Mouse (Mus musculus) limb, embryonic 13.5 days (tissue): ENCODE measurements at regions not wholly inside any gene's neighbourhood (a gene's known extent, or its start where the extent isn't known, plus 50 kb on each side); places are given as distances from the start of the nearest gene placed in this dataset.

Experiments
- ATAC-seq: fragments of 200-750 bp; cut with Nextera tagmentation; 2 replicates; pipeline ENCODE4 v1.8.0; 2017; ENCODE audit warnings: low read depth, moderate number of reproducible peaks, moderate TSS enrichment; ENCODE audit not compliant: low FRiP score
- H3K27ac ChIP-seq: fragments of 300-500 bp; sonication (generic); 2 replicates; pipeline ENCODE4 v1.5.1; 2015; ENCODE audit warnings: inconsistent platforms, mild to moderate bottlenecking, moderate library complexity
- H3K27me3 ChIP-seq: fragments of 300-500 bp; sonication (generic); 2 replicates; pipeline ENCODE4 v1.6.1; 2015; ENCODE audit warnings: mild to moderate bottlenecking, inconsistent platforms
- H3K36me3 ChIP-seq: fragments of 300-500 bp; sonication (generic); 2 replicates; pipeline ENCODE4 v1.6.1; 2015; ENCODE audit warnings: inconsistent platforms, mild to moderate bottlenecking, moderate library complexity
- H3K4me1 ChIP-seq: fragments of 300-500 bp; sonication (generic); 2 replicates; pipeline ENCODE4 v1.6.1; 2015; ENCODE audit warnings: inconsistent platforms
- H3K4me2 ChIP-seq: fragments of 300-500 bp; sonication (generic); replicated peaks from 2 replicates; pipeline ENCODE4 v1.6.1; 2015; ENCODE audit warnings: inconsistent platforms, mild to moderate bottlenecking, moderate library complexity
- H3K4me3 ChIP-seq: fragments of 300-500 bp; sonication (generic); 2 replicates; pipeline ENCODE4 v1.5.1; 2015; ENCODE audit warnings: moderate library complexity, mild to moderate bottlenecking, inconsistent platforms
- H3K9ac ChIP-seq: fragments of 300-500 bp; sonication (generic); 2 replicates; pipeline ENCODE4 v1.6.1; 2015; ENCODE audit warnings: mild to moderate bottlenecking, inconsistent platforms
- H3K9me3 ChIP-seq: fragments of 300-500 bp; sonication (generic); 2 replicates; pipeline ENCODE4 v1.6.1; 2016; ENCODE audit warnings: inconsistent platforms
- WGBS: fragments of 180-500 bp; shearing (Covaris S2); methylation state at CpG from one replicate; pipeline ENCODE4 v1.1.7; 2015; 5-methylcytosine and 5-hydroxymethylcytosine counted together

DNA sequence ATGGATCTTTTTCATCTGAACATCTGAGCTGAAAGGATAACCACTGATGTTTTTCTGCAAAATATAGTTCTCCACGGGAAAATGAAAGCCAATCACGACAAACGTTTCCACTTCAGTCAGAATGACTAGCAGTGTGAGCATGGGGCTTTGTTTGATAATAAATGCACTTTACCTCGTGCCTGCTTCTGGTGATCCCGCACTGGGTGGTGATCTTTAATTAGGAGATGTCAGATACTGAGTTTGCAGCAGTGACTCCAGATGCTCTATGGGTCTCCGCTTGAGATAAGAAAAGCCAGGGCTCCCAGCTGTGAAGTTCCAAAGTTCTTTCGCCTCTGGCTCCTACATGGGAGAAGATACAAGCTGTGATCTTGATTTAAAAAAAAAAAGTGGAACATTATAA, 589.7 kb upstream of the Tenm4 start:
- WGBS: 76% methylated on average over 7 of the region's 7 CpGs
- H3K4me3 ChIP-seq: no peak overlapping the region

DNA sequence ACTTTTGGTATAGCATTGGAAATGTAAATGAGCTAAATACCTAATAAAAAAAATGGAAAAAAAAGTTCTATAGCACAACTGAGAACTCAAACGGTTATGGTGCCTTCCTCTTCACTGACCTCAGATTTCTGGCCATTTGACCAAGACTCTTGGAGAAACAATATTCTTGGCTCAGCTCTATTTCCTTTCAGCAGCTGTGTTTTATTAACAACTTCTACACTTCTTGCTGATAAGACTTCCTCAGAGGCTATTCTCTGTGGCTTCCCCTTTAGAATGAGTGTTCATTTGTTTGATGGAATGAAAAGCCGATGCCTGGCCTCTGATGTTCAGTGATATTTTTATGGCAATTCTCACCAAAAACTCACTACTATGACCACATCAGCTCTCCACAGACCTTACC, 572.7 kb upstream of the Tenm4 start:
- WGBS: 69% methylated on average over 2 of the region's 2 CpGs
- Histone ChIP-seq H3K27ac (no peak overlapping the region), H3K4me2 (no peak overlapping the region), H3K27me3 (no peaks in the 10 kb centered on the region), H3K4me1 (no peaks in the 10 kb centered on the region), H3K9ac (no peak overlapping the region), H3K9me3 (no peaks in the 10 kb centered on the region), H3K36me3 (no peaks in the 10 kb centered on the region), H3K4me3 (no peak overlapping the region)
- no peak for ATAC-seq

More for the DNA sequence above, 589.7 kb upstream of the Tenm4 start:
- no peaks in the 10 kb centered on the region for H3K27me3 ChIP-seq
- H3K9ac ChIP-seq: no peak overlapping the region
- H3K36me3 ChIP-seq: no peaks in the 10 kb centered on the region
- no peaks in the 10 kb centered on the region for H3K4me1 ChIP-seq
- H3K4me2 ChIP-seq: no peak overlapping the region
- H3K27ac ChIP-seq: no peak overlapping the region
- no peak for ATAC-seq
- no peaks in the 10 kb centered on the region for H3K9me3 ChIP-seq

DNA sequence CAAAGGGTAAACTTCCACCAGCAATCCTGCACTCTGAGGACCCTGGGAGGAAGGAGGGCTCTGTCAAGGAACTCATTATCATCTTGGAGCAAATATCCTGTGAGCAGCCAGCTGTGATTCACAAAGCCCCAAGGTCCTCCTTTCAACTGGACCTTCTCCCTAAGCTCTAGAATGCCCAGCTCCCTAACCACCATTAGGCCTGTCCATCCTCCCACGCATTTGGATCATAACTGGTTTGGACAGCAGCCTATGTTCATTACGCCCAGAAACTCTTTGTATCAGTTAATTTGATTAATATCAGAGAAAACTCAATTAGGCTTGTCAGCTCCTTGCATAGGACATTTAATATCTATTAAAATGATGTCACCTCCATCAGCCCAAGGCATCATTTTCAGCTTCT, 557.3 kb upstream of the Tenm4 start:
- Histone ChIP-seq H3K27ac (no peak overlapping the region), H3K9me3 (no peaks in the 10 kb centered on the region), H3K9ac (no peak overlapping the region), H3K36me3 (no peaks in the 10 kb centered on the region), H3K4me2 (no peak overlapping the region), H3K4me3 (no peak overlapping the region), H3K27me3 (no peaks in the 10 kb centered on the region), H3K4me1 (no peaks in the 10 kb centered on the region)
- ATAC-seq: no peak
- 89% methylated on average over 2 of the region's 2 CpGs for WGBS

DNA sequence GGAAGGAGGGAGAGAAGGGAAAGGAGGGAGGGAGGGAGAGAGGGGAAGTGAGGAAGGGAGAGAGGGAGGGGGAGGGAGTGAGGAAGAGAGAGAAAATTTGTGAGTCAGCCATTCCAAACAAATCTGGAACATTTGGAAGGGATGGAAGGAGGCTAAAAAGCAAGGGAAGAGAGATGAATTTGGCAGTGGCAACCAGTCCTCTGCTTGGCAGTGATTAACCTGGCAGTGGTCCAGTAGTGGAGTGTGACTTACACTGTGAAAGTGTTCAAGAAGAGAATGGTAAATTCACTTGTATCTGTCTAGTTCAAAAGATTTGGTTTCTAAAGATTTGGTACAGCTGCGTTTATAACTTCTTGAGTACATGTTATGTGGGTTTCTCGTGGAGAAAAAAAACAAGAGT, 553.7 kb upstream of the Tenm4 start:
- no peak overlapping the region for H3K9ac ChIP-seq
- ATAC-seq: no peak
- WGBS: 74% methylated on average over 2 of the region's 2 CpGs
- H3K36me3 ChIP-seq: no peaks in the 10 kb centered on the region
- H3K4me1 ChIP-seq: no peaks in the 10 kb centered on the region
- no peak overlapping the region for H3K4me3 ChIP-seq
- H3K27me3 ChIP-seq: no peaks in the 10 kb centered on the region
- H3K9me3 ChIP-seq: no peaks in the 10 kb centered on the region
- no peak overlapping the region for H3K27ac ChIP-seq
- H3K4me2 ChIP-seq: no peak overlapping the region

GRCm38 (mm10) chr7:95618170-95618569, 552.9 kb upstream of the Tenm4 start:
- H3K27ac ChIP-seq: no peak overlapping the region
- H3K36me3 ChIP-seq: no peaks in the 10 kb centered on the region
- no peaks in the 10 kb centered on the region for H3K27me3 ChIP-seq
- no peaks in the 10 kb centered on the region for H3K9me3 ChIP-seq
- ATAC-seq: no peak
- no peak overlapping the region for H3K4me3 ChIP-seq
- no peak overlapping the region for H3K4me2 ChIP-seq
- H3K4me1 ChIP-seq: no peaks in the 10 kb centered on the region
- no peak overlapping the region for H3K9ac ChIP-seq

- H3K9ac ChIP-seq: no peak overlapping the region
- no peaks in the 10 kb centered on the region for H3K27me3 ChIP-seq
- no peak overlapping the region for H3K4me2 ChIP-seq
- no peak for ATAC-seq
- H3K36me3 ChIP-seq: no peaks in the 10 kb centered on the region
- H3K27ac ChIP-seq: no peak overlapping the region
- no peak overlapping the region for H3K4me3 ChIP-seq
- H3K4me1 ChIP-seq: no peaks in the 10 kb centered on the region
- H3K9me3 ChIP-seq: no peaks in the 10 kb centered on the region
Observed at GRCm38 (mm10) chr7:95620079-95620478, 551.0 kb upstream of the Tenm4 start.

DNA sequence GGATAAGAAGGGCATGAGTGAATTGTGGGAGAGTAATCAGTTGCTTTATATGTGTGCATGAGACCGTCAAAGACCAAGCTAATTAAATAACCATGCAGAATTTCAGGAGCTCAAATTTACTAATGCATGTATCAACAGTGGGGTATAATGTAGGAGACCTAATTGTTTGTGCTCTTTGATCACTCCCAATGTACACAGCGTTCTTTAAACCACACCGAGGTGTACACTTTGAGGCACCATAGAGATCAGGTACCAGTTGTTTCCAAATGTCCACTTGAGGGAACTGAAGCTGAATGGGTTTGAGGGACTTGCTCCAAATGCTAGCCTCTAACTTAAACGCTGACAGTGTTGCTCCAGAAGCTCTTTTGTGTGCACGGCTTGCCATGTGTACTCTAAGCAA, 530.4 kb upstream of the Tenm4 start:
- H3K9me3 ChIP-seq: no peaks in the 10 kb centered on the region
- ATAC-seq: no peak
- no peak overlapping the region for H3K9ac ChIP-seq
- no peak overlapping the region for H3K27ac ChIP-seq
- no peak overlapping the region for H3K4me2 ChIP-seq
- H3K36me3 ChIP-seq: no peaks in the 10 kb centered on the region
- 91% methylated on average over 5 of the region's 5 CpGs for WGBS
- no peaks in the 10 kb centered on the region for H3K4me1 ChIP-seq
- no peaks in the 10 kb centered on the region for H3K27me3 ChIP-seq
- no peak overlapping the region for H3K4me3 ChIP-seq

DNA sequence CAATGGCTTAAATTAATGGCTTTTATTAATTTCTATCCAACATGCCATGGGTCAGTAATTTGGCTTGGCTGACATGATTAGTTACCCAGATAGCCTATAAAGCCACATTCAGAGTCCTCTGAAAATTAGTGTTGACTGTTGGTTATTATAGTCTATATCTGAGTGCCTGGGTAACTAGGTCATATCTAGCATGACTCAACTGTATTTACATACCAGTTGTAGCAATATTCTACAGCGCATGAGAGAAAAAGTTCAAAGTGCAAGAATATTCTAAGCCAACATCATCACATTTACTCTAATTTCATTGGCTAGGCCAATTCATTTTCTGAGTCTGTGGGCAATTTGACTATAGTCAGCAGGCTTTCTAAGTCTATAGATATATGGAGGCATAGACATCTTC, 496.7 kb upstream of the Tenm4 start:
- H3K36me3 ChIP-seq: no peaks in the 10 kb centered on the region
- no peaks in the 10 kb centered on the region for H3K27me3 ChIP-seq
- H3K9ac ChIP-seq: no peak overlapping the region
- WGBS: 93% methylated on average over 1 of the region's 1 CpGs
- ATAC-seq: no peak
- no peaks in the 10 kb centered on the region for H3K9me3 ChIP-seq
- no peak overlapping the region for H3K4me2 ChIP-seq
- H3K4me1 ChIP-seq: no peaks in the 10 kb centered on the region
- no peak overlapping the region for H3K27ac ChIP-seq
- no peak overlapping the region for H3K4me3 ChIP-seq

DNA sequence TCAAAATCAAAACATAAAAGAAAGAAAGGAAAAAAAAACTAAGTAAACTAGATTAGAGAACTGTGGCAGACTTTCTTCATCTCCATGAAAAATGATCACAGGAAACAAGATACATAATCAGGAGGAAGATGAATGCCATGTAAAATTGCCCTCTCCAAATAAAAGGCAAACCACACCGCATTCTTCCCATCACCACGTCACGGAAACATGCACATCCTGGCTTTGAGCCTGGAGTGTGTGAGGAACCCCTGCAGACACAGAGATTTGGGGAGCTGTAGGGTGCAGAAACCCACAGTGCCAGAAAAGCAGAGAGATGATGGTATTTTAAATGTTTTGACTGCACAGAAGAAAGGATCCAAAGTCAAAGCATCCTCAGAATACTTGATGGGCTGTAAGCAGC, 488.5 kb upstream of the Tenm4 start:
- H3K4me2 ChIP-seq: no peak overlapping the region
- no peaks in the 10 kb centered on the region for H3K9me3 ChIP-seq
- no peaks in the 10 kb centered on the region for H3K4me1 ChIP-seq
- no peak overlapping the region for H3K27ac ChIP-seq
- no peak overlapping the region for H3K4me3 ChIP-seq
- no peak for ATAC-seq
- H3K9ac ChIP-seq: no peak overlapping the region
- WGBS: 70% methylated on average over 3 of the region's 3 CpGs
- H3K27me3 ChIP-seq: peaks cover under 1% of the 10 kb centered on the region; the same call in 1 of the 2 replicates
- H3K36me3 ChIP-seq: no peaks in the 10 kb centered on the region

GRCm38 (mm10) chr7:95687733-95688132, 483.3 kb upstream of the Tenm4 start:
- H3K27me3 ChIP-seq: peaks cover 12% of the 10 kb centered on the region
- H3K4me1 ChIP-seq: 0 out of 2 replicates have a peak, but pooled peaks cover 5% of the 10 kb centered on the region
- no peak overlapping the region for H3K4me2 ChIP-seq
- H3K9me3 ChIP-seq: no peaks in the 10 kb centered on the region
- no peak overlapping the region for H3K4me3 ChIP-seq
- H3K27ac ChIP-seq: no peak overlapping the region
- no peaks in the 10 kb centered on the region for H3K36me3 ChIP-seq
- ATAC-seq: no peak
- no peak overlapping the region for H3K9ac ChIP-seq
- WGBS: 68% methylated on average over 3 of the region's 3 CpGs

- peak overlapping the region; percentile 60 for H3K4me2 ChIP-seq
- peaks cover 12% of the 10 kb centered on the region for H3K27me3 ChIP-seq
- no peak for ATAC-seq
- H3K9me3 ChIP-seq: no peaks in the 10 kb centered on the region
- 0 out of 2 replicates have a peak, but pooled peaks cover 5% of the 10 kb centered on the region for H3K4me1 ChIP-seq
- 0 out of 2 replicates have a peak overlapping the region, but pooled peaks have one; percentile 27 for H3K9ac ChIP-seq
- 13% methylated on average over 16 of the region's 16 CpGs for WGBS
- no peak overlapping the region for H3K27ac ChIP-seq
- no peaks in the 10 kb centered on the region for H3K36me3 ChIP-seq
- peak overlapping the region; percentile 25 for H3K4me3 ChIP-seq
Observed at GRCm38 (mm10) chr7:95688151-95689146, 482.6 kb upstream of the Tenm4 start.

DNA sequence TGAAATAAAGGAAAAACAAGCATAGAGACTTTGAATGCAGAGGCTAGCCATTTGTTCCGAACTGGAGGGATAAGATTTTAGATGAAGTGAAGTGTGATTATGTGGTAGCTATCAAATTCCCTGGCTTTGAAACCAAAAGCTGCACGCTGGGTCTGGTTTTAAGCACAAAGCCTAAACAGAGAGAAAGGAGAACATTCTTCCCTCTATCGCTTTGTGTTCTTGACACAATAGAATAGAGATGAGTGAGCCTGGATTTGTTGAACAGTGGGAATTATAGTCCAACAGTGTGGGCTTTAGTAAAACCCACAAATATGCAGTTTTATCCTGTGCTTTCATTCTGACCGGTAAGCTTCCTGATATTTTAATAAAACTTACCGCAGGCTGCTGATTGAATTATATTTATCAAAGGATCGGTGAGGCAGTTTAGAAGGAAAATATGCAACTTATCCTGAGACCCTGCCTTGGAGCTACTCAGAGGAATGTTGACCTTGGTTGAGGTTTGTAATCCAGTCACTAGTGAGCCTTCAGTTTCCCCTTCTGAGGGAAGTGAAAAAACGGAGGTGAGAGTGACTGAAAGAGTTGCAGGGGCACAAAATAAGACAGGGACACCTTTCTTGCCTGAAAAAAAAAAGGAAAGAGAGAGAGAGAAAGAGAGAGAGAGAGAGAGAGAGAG, 481.7 kb upstream of the Tenm4 start:
- no peak for ATAC-seq
- no peak overlapping the region for H3K9ac ChIP-seq
- WGBS: 35% methylated on average over 7 of the region's 7 CpGs

More for the DNA sequence above, 481.7 kb upstream of the Tenm4 start:
- H3K4me3 ChIP-seq: peak overlapping the region; percentile 25
- H3K27ac ChIP-seq: no peak overlapping the region
- H3K36me3 ChIP-seq: no peaks in the 10 kb centered on the region
- 0 out of 2 replicates have a peak, but pooled peaks cover 5% of the 10 kb centered on the region for H3K4me1 ChIP-seq
- peak overlapping the region; percentile 60 for H3K4me2 ChIP-seq
- H3K27me3 ChIP-seq: peaks cover 12% of the 10 kb centered on the region
- no peaks in the 10 kb centered on the region for H3K9me3 ChIP-seq
